Mouse (Mus musculus): Measurements from ENCODE around the gene Mapkap1. TPM values are rescaled to one million over a fixed set of nuclear protein-coding genes. Genes with fewer than 3 reads are reported as not detected.

Mapkap1 gene
- 10 to 100 TPM; 42.9 to 48.7 TPM for total RNA-seq (2021)
- long read RNA-seq, experiment 1, transcript Mapkap1-204 (11 exons, 1,630 nt) = minor isoform, 9 of 60 reads
- long read RNA-seq, experiment 1, transcript Mapkap1-209 (12 exons, 3,111 nt) = major isoform, 28 of 60 reads
- long read RNA-seq, experiment 1, partial matches to known transcripts = 1 of 60 reads
- long read RNA-seq, experiment 1, other reads (novel, unspliced or antisense) = 21 of 60 reads
- long read RNA-seq, experiment 2, transcript Mapkap1-209 (12 exons, 3,111 nt) = major isoform, 30 of 61 reads
- long read RNA-seq, experiment 2, partial matches to known transcripts = 2 of 61 reads
- long read RNA-seq, experiment 2, other reads (novel, unspliced or antisense) = 27 of 61 reads

DNA sequence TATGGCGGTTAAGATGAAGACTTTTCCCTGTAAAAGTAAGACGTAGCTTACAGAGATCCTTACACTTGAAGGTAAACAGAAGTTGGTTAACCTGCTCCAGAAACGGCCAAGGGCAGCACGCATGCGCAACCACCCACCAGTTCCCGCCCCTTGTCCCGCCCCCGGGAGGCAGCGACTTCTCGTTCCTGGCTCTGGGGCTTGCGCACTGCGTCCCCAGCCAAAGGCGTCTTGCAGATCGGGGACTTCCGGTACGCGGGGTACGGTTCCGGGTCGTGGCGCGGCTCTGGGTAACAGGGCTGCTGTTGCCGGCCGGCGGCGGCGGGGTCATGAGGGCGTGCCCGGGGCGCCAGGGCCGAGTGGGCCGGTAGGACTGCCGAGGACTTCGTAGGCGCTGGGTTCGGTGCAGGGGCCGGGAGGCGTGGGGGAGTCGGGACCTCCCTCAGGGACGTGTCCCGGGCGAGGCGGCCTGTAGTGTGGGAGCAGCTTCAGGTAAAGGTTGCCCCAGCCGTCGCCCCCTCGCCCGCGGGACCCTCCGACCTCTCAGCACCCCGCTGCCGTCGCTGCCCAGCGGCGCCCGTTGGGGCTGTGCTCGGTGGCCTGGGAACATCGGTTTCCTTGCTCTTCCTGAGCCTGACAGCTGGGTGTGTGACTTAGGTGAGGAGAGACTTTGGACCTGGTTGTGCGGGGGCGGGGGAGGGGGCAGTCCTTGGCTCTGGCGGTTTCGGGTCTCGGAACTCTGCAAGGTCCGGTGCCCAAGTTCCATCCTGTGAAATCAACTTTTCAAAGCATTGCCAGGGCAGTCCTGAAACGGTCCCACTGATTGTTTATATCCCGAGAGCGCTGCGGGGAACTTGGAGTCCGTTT, at the start of gene Mapkap1:
Gene Mapkap1, plus strand, starts transcription at position 171 of the 864 bp plus-strand sequence.
- peak; percentile 98 for DNase-seq
- intact Hi-C loops (cut with DNase I; ENCODE audit: low total_unique reads) = no loop called here

DNA sequence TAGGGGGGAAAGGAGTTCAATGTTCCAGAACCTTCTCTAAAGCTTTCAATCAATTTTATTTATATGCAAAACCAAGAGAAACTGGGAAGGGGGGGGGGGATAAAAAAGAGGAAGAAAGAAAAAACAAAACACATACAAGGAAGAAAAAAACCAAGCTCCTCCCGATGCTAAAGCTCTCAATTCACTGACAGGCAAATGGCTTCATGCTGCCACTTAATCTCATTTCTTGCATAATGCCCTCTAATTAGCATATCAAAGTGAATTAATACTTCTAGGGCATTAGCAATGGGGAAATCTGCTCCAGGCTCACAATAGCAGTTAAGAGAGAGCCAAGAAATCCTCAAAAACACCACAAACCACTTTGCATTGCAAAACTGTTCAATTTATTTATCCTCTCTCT, 42.9 kb upstream of the Mapkap1 start:
- intact Hi-C loops (cut with DNase I; ENCODE audit: low total_unique reads) = no loop called here
- no peak for DNase-seq

DNA sequence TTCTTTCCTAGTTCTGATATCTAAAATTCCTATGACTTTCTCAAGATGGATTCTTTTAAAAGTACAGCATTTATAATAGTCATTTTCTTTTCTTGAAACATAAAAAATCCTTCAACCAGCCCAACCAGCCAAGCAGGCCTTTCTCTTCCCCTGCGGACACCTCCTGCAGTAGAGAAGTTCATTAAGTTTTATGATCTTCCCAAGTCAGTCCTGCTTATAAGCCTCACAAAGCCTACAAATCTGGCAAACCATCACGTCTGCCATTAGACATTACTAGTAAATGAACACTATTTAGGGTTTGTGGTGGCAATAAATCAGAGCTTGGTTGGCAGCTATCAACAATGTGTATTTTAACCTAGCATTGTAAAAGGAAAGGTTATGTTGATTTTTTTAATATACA, 39.5 kb upstream of the Mapkap1 start:
- DNase-seq = no peak
- intact Hi-C loops (cut with DNase I; ENCODE audit: low total_unique reads) = no loop called here

DNA sequence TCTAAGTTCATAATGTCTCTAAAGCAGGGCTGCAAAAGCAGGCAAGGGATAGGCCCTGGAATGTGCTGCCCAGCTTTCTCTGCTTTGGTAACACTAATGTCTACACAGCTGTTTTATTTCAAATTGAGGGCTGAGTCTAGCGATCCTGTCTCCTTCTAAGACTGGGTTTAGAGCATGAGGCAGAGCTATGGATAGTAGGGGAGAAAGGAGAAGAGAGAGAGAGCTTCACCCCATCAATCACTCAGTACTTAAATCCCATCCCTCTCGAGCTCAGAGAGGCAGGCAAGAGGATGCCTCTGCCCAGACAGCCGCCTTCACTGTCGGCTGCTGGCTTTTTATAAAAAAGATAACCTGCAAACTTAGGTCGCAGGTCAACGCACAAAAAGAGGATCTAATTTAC, 38.2 kb upstream of the Mapkap1 start:
- intact Hi-C loops (cut with DNase I; ENCODE audit: low total_unique reads) = no loop called here
- no peak for DNase-seq

DNA sequence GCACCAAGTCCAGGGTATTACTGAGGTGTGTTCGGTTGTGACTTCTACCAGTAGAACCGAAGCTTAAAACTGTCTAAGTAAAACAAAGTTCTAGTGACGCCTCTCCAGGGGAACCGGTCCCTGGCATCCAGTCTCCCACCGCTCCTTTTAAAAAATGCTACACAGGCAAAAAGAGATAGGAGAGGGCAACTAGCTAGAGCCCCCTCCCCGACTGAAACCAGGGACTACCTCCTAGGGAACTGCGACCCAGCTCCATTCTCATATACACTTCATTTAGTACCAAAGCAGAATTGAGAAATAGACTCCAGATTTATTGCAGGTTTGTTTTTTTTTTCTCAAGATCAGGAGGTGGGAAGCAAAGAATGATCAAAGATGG, 36.2 kb upstream of the Mapkap1 start:
- DNase-seq = no peak
- intact Hi-C loops (cut with DNase I; ENCODE audit: low total_unique reads) = no loop called here

DNA sequence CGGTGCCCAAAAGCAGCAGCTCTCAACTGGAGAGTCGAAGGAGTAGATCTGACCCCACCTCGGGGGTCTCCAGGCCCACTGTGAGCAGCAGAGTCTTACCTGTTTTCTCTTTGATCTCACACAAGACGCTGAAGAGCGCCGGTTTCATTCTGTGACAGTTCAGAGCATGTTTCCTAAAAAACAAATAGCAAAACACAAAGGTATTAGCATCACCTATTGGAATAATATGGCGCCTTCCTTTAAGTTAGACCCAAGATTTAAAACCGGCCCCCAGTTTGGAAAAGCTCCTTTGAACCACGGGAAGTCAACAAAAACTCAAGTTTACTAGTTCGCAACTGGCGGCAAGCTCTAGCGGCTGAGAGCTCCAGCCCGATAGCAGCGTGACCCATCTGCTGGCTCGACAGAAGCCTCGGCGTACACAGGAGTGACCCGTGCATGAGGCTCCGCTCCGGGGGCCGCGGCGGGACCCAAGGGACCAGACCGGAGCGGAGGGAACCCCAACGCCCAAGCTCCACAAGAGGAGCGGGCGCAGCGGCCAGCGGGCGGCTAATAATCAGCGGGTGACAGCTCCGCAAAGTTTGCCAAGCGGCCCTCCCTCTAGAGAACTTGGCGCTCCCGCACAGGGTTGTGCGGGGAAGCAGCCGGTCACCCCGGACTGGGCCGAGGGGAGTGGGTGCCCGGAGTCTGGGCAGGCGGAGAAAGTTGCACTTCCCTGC, 35.7 kb upstream of the Mapkap1 start:
- DNase-seq = peak; percentile 46
- intact Hi-C loops (cut with DNase I; ENCODE audit: low total_unique reads) = no loop called here

DNA sequence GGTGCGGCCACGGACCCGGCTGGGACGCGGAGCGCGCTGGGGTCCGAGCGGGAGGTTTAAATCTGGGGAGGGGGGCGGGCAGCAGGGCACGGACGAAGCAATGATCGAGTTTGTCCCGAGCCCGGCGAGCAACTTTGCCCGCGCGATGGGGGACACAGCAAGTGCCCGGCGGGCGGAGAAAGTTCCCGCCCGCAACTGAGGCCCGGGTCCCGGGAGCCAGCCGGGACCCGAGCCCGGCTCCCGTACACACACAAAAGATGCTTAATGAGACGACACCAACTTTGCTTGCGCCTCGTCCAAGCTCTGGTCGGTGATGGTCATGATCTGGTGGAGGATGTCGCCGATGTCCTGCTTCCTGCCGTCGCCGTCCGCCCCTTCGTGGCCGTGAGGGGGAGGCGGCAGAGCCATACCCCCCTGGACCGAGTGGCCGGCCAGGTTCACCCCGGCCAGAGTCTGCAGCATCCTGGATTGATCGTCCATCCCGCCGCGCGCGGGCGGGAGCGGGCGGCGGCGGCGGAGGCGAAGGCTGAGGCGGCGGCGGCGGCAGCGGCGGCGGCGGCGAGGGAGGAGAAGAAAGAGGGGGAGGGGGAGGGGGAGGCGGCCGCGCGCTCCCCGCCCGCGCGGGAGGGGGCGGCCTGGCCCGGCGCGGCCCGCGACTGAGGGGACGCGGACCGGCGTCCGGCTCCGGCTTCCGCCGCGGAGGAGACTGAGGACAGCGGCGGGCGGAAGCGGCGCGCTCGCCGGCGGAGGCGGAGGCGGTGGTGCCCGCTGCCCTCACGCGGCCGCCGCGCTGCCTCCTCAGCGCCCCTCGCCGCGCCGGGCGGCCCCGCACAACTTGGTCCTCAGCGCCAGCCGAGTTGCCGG, 34.9 kb upstream of the Mapkap1 start:
- peak; percentile 34 for DNase-seq
- intact Hi-C loops (cut with DNase I; ENCODE audit: low total_unique reads) = no loop called here

DNA sequence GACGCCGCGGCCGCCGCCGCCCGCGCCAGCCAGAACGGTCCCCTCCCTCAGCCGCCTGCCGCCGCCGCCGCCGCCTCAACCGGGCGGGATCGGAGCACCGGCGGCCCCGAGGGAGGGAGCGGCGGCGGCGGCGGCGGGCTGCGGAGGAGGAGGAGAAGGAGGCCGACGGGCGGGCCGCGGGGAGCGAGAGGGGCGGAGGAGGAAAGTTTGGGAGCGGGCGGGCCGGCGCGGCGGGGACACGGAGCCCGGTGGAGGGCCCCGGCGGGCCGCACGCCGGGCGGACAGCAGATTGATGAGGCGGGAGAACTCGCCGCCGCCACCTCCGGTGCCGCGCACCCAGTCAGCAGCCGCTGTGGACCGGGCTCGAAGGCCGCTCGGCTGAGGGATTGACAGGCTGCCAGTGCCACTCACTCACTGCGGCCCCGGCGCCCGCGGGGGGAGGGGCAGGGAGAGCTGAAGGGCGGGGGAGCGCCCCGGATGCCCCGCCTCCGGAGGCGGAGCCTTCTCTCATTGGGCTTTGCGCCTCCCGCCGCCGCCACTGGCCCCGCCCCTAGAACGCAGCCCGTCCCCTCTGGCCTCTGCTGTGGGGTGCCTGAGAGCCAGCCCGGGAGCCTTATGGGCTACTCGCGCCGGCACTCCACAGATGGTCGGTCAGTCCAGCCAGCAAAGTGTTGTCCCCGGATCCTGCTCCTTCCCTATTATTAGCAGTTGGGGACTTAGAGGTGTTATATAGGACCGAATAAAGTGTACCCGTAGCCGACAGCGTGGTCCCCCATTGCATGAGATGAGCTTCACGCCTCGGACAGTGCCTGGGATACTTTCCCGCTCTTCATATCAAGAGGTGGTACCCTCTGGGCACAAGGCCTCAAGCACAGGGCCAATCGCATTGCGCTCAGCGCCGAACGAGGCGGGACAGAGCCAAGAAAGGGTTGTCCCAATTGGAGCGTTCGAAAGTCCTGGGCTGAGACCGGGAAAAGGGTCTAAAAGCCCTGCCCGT, 34.0 kb upstream of the Mapkap1 start, which contains the start of gene Pbx3:
Gene Pbx3, minus strand, starts transcription at position 838 of the 997 bp plus-strand sequence.
- intact Hi-C loops (cut with DNase I; ENCODE audit: low total_unique reads) = no loop called here

DNA sequence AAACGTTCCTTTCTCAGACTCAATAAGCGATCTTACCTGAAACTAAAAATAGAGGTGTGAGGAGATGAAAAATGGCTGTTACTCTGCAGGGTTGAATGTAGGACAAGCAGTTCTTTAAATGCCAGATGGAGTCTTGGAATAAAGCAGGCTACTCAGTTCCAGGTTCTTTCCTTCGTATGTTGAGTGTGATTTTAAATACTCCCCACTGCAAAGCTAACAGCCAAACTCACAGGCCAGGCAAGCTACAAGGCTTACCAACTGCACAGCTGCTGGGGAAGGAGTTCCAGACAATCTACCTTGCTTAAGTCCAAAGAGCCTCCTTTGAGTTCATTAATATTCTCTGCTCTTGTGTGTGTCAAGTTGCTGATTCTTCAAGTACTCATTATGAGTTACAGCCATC, 32.7 kb upstream of the Mapkap1 start:
- intact Hi-C loops (cut with DNase I; ENCODE audit: low total_unique reads) = no loop called here
- DNase-seq = no peak

More for the DNA sequence above, 34.0 kb upstream of the Mapkap1 start, which contains the start of gene Pbx3:
- peak; percentile 95 for DNase-seq

DNA sequence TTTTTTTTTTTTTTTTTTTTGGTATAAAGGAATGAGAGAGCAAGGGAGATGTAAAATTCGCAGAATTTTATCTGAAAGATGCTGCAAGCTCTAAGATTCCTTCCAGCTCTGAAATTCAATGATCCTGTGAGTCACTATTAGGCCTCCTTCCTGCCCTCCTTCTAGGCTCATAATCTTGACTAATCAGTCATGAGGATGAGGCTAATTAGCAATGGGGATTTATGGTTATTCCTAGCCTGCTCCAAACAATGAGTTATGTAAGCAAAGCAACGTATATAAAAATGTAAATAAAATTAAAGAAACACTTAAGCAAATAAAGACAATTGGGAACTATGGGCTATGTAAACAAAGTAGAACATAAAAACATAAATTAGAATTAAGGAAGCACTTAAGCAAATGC, 32.2 kb upstream of the Mapkap1 start:
- DNase-seq = no peak
- intact Hi-C loops (cut with DNase I; ENCODE audit: low total_unique reads) = no loop called here

DNA sequence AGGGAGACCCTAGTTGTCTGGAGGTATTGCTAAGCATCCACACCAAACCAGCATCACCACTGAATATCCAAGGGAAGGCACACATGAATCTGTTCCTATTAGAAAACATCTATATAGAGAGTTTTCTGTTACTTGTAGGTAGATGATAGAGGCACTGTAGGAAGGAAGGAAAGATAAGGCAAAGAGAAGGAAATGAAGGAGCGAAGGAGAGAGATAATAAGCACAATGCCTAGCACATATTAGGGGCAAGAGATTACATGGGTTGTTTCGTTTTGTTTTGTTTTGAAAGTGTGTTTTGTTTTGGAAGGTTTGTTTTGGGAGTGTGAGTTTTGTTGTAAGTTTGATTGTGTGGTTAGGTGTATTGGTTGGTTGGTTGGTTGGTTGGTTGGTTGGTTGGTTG, 27.6 kb upstream of the Mapkap1 start:
- no peak for DNase-seq
- intact Hi-C loops (cut with DNase I; ENCODE audit: low total_unique reads) = no loop called here

DNA sequence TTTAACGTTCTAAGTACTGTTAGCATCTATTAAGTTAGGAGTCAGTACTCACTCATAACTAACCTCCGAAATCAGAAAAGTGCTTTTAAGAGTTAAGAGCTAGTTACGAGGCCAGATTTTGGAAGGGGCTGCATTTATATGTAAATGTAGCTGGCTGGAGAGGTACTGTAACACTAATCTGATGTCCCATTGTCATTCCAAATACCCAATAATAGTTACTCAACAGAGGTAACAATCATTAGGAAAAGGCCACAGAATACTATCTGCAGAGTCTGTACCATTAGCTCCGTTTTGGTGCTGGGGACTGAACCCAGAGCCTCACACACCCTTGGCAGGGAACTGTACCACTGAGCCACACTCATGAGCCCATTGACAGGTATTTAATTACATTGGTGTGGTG, 7.0 kb upstream of the Mapkap1 start:
- DNase-seq = no peak
- intact Hi-C loops (cut with DNase I; ENCODE audit: low total_unique reads) = loop anchor here (10.0 kb wide), 1 partner anchor 235 kb away; no protein-coding TSS in a partner anchor

DNA sequence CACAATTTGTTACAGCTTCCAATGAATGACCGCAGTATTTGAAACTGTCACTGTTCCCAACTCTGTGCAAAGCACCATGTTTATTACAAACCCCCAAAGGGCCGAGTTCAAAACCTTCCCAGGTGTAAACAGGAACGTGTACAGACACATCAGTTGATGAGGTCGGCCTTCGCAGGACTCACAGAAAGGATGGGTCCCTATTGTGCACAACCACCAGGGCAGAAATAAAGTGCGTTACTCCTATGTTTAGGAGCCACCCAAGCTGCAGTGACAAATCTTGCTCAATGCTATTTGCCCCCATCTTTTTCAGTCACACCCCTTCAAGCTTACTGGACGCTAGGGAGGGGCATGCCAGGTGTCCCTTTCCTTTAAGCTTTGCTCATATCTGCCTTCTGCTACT, 1.0 kb downstream of the Mapkap1 start:
- intact Hi-C loops (cut with DNase I; ENCODE audit: low total_unique reads) = no loop called here
- DNase-seq = no peak

DNA sequence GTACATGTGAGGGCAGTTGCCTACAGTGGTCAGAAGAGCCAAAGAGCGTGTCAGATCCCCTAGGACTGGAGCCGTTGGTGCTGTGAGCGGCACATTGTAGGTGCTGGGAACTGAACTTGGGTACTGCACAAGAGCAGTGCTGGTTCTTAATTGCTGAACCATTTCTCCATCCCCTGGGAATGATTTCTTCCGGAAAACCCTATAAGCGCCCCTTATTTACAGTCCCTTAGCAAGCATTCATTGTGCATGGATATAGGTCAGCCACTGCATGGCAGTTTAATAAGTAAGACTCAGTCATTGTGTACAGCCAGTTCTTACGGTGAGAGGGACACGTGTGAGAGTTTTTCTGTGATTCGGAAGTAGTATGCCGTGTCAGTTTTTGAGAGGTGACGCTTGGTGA, 1.8 kb downstream of the Mapkap1 start:
- DNase-seq = no peak
- intact Hi-C loops (cut with DNase I; ENCODE audit: low total_unique reads) = no loop called here

DNA sequence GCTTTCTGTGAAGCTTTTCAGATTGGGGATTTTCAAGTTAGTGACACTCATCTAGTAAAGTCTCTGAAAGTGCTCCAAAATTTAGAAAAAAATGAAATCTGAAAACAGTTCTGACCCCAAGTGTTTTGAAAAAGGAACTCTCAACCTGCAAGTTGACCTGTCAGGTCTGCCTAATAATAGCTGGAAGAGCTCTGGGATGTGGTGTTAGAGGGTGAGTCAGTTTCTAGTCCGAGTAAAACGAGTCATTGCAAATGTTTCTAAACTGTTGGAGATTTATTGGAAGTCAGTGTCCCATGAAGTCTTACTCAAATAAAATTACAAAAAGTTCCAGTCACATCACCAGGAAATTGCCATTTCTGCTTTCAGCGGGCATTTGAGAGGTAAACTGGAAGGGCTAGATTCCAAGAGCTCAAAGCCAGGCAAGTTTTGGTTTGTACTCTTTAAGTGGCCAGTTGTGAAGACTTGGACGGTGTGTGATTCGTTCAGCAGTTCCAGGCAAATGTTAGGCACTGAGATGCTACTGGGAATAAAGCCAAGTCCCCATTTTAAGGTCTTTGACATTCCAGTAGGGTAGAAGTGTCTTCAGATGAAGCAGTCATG, 3.3 kb downstream of the Mapkap1 start:
- no peak for DNase-seq
- intact Hi-C loops (cut with DNase I; ENCODE audit: low total_unique reads) = no loop called here

DNA sequence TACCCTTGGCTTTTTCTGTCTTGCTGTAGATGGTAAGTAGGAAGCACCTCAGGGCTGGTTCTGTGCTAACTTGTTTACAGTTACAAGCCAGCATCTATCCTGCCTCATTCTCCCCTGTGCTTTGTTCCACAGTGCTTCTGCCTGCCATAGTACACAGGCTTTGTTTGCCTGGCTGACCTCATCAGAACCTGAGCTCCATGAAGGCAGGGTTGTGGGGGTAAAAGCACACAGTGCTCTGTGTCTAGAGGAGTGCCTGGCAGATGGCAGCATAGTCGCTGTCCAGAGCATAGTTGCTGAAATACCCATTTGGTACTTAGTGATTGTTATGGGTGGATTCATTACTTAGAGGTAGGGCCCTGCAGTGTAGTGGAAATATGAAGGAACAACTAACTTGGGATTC, 13.7 kb downstream of the Mapkap1 start:
- intact Hi-C loops (cut with DNase I; ENCODE audit: low total_unique reads) = no loop called here
- no peak for DNase-seq

DNA sequence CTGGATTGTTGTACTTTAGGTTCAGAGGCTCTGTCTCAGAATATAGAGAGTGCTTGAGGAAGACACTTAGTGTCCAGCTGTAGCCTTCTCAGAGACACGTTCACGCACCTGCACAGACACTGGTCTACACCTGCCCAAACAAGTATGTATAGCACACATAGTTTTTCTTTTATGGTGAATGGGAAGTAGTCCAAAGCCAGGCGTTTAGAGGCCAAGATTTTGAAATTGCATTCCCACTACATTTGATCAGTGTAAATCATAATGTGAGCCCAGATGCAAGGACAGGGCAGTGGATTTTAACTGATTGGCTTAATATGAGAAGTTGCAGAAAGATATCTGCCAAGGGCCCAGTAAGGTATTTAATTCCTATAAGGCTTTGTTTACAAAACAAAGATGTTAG, 17.6 kb downstream of the Mapkap1 start:
- intact Hi-C loops (cut with DNase I; ENCODE audit: low total_unique reads) = no loop called here
- no peak for DNase-seq

All from gastrocnemius, postnatal 14 days (tissue).